Mouse (Mus musculus) NIH3T3 (cell line): ENCODE measurements around the gene Ano1.

Source experiments
- DNase-seq: peaks from one replicate; pipeline ENCODE4 v3.0.0-alpha.2; 2012; ENCODE audit warnings: low read depth

Gene Ano1

DNA sequence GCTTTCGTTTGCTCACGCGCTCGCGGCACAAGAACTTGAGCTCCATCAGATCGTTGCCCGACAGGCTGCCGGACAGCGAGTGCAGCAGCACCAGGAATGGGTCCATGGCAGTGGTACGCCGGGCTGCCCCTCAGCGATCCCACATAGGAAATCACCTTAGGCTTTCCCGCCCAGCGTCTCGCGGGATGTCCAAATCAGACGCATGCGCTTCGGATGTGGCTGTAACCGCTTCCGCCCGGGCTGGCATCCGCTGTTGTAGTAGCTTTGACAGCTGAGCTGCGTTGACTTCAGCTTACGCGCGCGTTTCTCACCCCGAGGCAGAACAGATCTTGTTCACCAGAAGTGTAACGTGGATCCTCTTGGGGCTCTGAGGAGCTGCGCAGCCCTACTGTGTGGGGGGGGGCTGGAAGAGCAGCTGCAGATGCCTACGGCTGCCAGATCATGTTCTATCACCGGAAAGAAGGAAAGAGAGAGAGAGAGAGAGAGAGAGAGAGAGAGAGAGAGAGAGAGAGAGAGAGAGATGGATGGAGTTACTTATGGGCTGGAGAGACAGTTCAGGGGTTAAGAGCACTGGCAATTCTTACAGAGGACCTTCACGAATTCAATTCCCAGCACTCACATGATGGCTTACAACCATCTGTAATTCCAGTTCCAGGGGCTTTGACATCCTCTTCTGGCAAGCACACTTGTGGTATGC is 169.3 kb downstream of the Ano1 start, which contains the start of gene Fadd:
Gene Fadd, minus strand, starts transcription at position 180 of the 697 bp plus-strand sequence.
- peak; percentile 95 for DNase-seq

DNA sequence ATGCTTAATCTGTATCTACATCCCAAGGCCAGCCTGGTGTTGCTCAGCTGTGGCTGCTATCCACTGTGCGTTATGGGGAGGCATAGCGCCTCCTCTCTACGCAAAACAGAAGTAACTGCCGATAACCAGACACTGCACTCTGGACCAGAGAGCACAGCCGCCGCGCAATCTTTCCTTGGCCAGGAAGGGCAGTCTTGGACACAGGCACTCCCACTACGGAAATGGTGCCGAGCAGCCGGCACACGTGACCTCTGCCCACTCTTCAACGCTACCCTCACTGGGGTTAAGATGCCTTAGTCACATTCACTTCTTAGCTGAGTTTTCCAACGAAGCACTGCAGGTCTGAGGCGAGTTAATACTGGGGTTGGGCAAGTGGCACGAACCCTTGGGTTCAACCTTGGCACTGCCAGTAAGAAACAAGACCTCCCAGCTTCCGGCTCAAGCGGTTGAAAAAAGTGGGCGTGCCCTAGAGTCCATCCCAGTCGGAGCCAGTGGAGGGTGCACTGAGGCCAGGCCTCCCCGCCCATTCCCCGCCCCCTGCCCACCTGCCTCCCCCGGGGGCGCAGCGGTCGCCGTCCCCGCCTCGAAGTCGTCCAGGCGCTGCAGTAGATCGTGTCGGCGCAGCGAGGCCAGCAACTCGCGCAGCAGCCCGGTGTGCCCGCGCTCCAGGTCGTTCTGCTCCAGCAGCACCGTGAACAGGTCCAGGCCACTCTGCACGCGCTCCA is 170.1 kb downstream of the Ano1 start:
- DNase-seq, result peak; percentile 93

DNA sequence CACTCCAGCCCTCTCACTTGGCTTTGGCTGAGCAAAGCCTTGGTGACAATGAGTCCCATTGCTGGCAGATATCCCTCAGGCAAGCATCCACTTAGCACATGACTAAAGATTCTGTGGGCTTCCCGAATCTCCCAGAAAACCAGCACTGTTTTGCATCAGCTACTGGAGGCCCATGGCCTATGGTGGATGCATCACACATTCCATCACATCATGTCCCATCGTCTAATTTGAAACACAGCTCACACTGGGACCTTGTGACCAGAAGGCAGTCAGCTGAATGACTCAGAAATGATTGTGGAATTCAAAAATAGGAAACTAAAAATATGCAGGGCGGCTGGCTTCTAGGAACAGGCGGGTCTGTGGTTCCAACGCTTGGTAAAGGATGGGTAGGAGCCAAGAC is 173.9 kb downstream of the Ano1 start:
- DNase-seq, result peak; percentile 83

DNA sequence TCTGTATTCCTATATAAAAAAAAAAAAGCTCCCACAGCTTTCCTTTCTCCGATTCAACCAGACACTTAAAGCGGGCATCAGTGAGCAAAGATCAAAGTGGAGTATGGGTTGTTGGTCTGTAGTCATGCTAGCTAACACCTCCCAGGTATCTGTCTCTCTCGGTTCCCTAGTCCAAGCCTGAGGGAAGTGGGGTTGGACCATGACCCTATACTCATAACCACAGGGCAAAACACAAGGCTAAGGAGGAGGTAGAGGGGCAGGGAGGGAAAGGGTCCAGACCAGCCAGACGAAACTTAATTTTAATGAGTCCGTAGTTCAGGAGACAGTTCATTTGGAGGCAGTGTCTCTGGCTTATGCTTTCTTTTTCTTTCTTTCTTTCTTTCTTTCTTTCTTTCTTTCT is 179.5 kb downstream of the Ano1 start:
- DNase-seq, result no peak

DNA sequence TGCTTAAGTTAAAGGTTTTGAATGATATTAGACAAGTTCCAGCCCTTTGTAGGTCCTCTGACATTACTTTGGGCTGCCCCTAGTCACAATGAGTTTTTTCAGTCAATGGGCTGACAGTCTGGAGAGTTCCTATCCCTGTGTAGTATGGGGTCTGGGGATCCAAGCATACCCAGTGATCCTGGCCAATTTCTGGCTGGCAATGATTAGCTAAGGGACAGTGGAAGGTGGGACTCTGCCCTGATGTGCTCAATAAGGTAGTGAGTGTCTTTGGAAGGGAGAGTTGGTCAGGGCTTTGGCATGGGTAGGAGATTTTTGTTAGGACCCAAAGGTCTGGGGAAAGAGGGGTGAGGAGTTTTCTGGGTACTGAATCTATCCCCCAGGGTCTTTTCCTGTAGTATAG is 180.2 kb downstream of the Ano1 start:
- DNase-seq, result no peak

DNA sequence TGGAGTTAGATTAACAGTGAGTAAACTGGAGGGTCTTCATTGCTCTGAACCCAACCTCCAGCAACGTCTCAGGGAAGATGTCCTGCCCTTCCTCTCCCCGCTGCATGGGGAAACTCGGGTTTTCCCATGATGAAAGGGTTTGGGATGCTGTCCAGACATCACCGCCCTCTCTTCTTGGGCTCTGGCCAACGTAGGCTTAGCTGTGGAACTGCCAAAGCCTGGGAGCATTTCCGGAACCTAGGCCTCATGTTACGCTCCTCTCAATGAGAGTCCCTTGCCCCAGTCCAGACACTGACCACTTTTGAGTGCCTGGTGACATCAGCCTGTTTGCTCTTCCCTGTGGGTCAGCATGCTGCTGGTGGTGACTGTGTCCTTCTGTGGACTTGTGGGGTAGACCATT is 182.3 kb downstream of the Ano1 start:
- peak; percentile 91 for DNase-seq

DNA sequence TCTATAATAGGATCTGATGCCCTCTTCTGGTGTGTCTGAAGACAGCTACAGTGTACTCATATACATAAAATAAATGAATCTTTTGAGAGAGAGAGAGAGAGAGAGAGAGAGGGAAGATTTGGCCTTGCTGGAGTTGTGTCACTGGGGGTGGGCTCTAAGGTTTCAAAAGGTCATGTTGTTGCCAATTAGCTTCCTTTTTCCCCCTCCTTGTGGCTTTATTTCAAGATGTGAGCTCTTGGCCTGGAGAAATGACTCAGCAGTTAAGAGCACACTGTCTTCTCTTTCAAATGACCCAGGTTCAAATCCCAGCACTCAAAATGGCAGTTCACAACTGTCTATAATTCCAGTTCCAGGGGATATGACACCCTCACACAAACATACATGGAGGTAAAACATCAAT is 183.7 kb downstream of the Ano1 start:
- DNase-seq, result no peak

DNA sequence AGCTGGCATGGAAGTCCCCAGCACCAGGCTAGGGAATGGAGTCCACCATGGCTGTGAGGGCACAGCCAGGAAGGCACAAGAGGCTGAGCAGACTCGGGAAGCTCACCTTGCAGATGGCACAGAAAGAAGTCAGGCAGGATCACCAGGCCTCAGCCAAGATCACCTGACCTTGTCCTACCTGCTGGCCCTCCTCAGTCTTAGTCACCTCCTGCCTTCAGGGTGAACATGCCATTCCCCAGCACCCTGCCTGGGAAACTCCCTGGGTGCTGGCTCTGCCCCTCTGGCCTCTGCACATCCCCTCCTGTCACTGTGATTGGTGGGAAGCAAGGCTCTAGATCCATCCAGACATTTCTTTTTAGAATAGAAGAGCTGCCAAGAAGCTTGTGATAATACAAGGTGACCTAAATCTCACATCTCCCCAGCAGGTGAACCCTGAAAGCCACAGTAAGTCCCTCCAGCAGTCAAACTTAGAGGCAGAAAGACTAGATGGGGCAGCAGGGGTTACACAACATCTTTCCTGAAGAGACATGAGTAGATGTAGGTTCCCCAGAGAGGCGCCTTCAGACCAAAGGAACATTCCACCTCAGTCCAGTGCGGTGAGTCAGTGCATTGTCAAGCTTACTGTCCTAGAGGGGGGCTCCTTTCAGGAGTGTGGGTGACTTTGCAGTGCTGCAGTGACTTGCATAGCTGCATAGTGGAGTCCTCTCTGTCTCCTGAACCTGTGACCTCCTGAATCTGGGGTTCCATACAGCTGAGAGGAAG is 184.7 kb downstream of the Ano1 start:
- DNase-seq, result peak; percentile 40

DNA sequence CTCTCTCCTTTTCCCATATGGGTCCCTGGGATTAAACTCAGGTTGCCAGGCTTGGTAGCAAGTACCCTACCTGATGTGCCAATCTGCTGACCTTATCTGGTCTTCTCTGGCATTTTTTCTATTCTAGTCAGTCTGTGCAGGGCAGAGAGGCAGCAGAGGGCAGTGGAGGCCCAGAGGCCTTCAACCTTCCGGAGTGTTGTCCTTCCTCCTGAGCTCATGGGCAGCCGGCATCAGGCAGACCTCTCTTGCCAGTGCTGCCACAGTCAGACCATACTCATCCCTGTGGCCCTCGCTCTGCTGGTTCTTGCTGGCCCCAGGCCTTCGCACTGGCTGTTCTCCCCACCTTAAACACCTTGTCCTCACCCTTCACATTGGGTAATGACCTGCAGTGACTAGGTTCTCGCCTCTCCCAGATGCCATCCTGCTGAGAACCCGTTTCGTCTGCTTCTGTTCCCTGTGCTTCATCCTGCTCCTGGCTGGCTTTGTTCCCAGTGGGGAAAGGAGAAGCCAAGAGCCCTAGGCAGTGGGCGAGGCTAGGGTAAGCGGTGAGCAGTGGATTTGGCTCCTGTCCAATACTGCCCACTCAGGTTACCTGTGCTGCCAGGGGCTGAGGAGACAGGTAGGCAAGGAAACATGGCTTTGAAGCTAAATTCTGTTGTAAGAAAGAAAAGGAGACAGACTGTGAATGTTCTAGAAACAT is 188.2 kb downstream of the Ano1 start:
- peak; percentile 62 for DNase-seq

DNA sequence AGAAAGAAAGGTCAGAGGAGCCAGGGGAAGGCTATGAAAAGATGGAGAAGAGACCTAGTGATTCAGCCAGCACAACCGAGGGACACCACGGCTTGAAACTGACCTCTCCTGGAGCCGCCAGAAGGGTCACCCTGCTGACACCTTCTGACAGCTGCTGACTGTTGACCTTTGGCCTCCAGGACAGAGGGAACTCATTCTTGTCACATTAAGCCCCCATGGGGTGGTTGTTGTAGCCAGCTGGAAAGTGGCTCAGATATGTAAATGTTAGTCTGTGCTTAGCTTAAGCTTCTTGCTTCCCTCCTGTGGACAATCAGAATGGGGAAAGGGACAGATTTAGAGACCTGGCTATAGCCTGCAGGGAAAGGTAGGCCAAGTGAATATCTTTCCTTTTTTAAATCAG is 189.8 kb downstream of the Ano1 start:
- no peak for DNase-seq

DNA sequence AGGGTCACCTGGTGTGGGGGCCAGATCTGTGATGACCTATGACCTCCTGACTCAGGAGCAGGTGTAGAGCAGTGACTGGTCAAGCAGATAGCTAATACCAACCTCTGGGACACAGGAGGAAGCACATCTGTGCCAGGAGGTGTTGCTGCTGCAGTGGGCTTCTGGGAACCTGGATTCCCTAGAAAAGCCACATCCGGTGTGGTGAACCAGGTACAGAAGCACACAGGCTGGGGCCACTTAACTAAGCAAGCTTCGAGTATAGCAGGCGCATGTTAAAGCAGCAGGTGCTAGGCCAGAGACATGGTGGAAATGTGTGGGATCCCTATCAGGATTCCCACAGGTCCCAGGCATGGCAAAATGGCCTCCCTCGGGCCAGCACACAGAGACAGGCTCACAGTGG is 191.2 kb downstream of the Ano1 start:
- no peak for DNase-seq

DNA sequence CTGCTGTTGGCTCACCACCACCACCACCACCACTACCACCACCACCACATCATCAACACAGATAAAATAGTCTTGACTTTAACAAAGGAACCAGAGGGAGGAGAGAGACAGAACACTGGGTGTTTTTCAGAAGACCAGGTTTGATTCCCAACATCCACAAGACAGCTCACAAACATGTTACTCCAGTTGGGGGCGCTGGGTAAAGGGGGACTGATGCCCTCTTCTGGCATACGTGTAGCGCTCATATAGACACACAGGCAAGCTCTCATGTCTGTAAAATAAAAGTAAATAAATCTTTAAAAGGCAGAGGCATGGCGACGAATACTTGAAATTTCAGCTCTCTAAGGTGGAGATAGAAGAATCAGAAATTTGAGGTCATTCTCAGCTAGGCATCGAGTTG is 193.2 kb downstream of the Ano1 start:
- DNase-seq, result peak; percentile 31

DNA sequence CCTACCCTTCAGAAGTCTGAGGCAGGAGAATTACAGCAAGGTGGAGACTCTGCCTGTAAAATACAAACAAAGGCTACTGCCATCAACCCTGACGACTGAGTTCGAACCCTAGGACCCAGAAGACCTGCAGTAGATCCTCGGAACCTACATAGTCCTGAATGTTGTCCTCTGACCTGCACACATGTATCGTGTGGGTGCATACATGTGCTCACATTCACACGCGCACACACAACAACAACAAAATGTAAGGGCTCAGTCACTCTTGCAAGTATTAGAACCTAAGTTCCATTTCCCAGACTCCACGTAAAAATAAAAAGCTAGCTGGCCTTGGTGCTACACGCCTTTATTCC is 197.7 kb downstream of the Ano1 start:
- DNase-seq, result no peak

DNA sequence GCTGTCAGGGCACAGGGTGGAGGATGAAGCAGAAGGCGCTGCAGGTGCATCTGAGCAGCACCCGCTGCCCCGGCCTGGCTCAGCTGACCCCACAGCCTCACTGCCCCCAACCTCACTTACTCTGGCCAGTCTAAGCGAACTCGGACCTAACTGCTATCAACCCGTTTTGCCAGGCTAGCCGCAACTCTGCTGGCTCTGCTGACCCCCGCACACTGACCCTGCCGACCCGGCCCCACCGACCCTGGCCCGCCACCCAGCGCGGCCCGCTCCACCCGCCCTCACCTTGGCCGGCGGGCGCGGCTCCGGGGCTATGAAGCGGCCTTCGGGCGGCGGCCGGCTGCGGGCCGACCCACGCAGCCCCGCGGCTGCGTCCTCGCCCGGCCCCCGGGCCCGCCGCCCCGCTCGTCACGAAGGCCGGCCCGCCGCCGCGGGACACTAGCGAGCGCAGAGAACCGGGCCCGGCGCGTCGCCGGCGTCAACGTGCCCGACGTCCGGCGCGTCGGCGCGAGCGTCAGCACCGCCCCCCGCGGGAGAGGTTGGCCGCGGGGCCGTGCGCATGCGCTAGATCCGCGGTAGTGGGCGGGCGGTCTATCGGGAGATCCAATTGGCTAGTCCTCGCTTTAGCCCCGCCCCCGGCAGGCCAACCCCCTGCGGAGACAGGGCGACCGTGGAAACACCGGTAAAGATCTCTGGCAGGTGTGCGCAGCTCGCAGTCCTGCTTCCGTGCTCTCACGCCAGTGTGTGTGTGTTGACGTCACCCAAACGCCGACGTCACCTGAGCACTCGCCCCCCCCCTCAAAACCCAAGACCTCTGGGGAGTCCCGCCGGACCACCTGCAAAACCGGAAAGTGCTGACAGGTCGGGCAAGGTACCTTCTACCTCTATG is 198.3 kb downstream of the Ano1 start, which contains the start of gene Ppfia1:
Gene Ppfia1, minus strand, starts transcription at position 493 of the 886 bp plus-strand sequence.
- peak; percentile 97 for DNase-seq

DNA sequence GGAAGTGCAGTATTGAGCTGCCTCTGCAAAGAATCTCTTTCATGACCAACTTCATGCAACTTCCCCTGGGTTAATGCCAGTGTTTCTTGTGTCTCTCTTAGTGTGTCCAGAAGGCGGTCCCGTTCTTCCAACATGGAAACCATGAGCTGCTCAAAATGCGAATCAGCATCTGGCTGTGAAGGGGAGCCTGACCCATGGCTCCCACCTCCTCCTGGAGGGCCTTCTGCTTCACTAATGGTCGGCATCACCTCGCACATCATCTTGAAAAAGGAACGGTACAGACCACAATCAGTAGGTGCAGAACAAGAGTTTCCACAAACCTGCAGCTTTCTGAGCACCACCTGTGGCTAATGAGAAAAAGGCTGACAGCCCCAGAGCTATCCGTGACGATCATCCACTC is 199.5 kb downstream of the Ano1 start:
- no peak for DNase-seq

DNA sequence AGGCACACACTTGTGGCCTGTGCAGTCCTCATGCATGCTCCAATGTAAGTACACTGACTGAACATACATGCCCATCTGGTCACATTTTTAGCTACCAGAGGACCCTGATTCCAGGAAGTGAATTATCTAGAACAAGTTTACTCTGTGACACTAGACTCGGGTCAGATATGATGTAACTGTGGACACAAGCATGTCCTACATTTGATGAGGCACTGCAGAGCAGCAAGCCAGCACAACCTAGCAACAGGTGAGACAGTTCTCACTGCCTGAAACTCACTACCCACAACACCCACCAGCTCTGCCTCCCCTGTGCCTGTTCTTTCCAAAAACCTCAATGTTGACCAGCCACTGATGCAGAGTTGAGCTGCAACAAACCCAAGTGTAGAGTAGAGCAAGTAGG is 201.0 kb downstream of the Ano1 start:
- DNase-seq, result no peak

DNA sequence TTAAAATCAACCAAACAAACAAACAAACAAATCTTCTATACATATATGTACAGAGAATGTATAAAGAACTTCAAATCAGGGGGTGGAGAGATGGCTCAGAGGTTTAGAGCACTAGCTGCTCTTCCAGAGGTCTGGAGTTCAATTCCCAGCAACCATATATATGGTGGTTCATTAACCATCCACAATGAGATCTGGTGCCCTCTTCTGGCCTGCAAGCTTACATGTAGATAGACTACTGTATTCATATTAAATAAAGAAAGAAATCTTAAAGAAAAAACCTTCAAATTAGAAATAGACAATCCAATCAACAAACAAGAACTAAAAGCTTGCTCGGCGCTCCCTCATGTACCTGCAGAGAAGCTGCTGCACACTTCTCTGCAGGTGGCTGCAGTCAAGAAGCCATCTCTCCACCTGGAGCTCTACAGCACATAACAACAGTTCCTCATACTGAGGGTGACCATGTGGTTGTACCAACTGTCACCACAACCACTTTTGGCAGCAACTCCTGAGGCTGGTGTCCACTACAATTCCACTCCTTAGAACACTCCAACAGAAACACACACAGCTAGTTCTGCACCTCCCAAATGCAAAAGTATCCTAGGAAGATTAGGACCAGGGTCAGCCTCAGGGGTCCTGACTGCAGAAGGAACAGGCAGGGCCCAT is 201.7 kb downstream of the Ano1 start:
- DNase-seq, result peak; percentile 31

DNA sequence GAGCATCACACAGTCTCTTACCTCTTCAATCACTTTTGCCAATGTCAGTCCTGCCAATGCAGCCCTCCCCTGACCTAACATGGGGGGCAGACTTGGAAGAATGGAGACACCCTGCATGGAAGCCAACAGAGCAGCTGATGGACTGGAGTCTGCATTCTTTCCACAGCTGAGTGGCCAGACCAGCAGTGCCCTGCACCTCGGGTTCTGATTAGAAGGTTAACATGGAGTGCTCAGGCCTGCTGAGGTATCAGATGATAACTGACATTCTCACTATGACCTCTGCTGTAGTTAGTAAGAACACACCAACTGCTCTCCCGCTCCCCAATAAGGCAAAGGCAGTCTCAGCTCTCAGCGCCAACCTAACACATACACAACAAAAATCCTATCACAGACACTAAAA is 206.5 kb downstream of the Ano1 start:
- DNase-seq, result no peak

DNA sequence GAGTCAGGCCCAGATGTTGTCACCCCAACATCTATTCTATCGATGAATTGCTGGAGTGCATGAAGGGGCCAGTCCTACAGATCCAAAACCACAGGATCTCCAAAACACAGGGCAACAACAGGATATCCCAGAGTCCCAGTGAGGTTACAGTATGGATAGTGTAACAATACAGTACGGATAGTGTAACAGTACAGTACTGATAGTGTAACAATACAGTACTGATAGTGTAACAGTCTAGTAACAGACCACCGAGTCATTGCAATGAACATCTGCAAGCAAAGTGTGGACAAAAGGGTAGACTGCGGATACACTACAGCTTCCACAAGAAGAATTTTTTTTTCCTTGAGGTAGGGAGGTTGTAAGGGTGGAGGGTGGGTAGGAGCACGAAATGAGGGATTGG is 210.4 kb downstream of the Ano1 start:
- no peak for DNase-seq

DNA sequence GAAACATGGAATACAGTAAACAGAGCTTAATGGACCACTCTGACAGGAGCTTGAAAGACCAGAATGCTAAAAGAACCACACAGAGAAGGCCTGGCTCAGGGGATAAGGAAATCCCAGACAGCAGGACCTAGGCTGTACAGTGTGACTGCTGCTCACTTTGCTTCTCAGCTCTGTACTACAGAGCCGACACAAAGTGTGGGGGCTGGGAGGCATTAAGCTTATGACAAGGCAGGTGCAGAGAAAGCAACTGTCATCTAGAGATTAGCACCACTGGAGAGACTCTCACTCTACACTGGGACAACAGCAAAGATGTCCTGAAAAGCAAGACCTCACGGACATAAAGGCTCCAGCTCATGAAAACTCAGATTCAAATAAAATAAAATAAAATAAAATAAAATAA is 212.6 kb downstream of the Ano1 start:
- no peak for DNase-seq
